In genomic region chr10:130238318-130239209, GRCm38 (mm10) we compare ENCODE assay signal across 28 mouse cellular contexts. TPM values are rescaled to one million over a fixed set of nuclear protein-coding genes. Genes with fewer than 3 reads are reported as not detected.
"Had no signal": no experiment of that assay in that cellular context is flagged by ENCODE, and none has a peak within 500 bp of the region (broad histone marks: within the 10 kb centered on the region; RNA-seq: fewer than 3 reads in every experiment).

No protein-coding gene starts in this region.

- ATAC-seq: liver, postnatal 0 days; lung, postnatal 0 days; midbrain, embryonic 13.5 days; midbrain, embryonic 16.5 days had no signal

- H3K4me2 ChIP-seq: limb, embryonic 12.5 days; limb, embryonic 15.5 days; liver, embryonic 11.5 days; lung, embryonic 14.5 days; midbrain, embryonic 13.5 days; stomach, embryonic 15.5 days had no signal

- H3K27ac ChIP-seq: limb, embryonic 12.5 days; limb, embryonic 15.5 days; liver, embryonic 14.5 days; macrophage; midbrain, embryonic 13.5 days; stomach, embryonic 15.5 days had no signal

- H3K9me3 ChIP-seq: limb, embryonic 12.5 days; limb, embryonic 15.5 days; midbrain, embryonic 13.5 days; stomach, embryonic 15.5 days had no signal

- H3K36me3 ChIP-seq: limb, embryonic 12.5 days; limb, embryonic 15.5 days; midbrain, embryonic 13.5 days; stomach, embryonic 15.5 days had no signal

- H3K9ac ChIP-seq: limb, embryonic 12.5 days; limb, embryonic 15.5 days; liver, embryonic 14.5 days; liver, postnatal 0 days; lung, embryonic 14.5 days; midbrain, embryonic 13.5 days; stomach, embryonic 15.5 days had no signal

- H3K4me3 ChIP-seq: limb, embryonic 12.5 days; limb, embryonic 15.5 days; midbrain, embryonic 13.5 days; stomach, embryonic 15.5 days had no signal

- DNase-seq: kidney, adult 8-10 months; kidney, postnatal 14 days; kidney, postnatal 4 days; left cerebral cortex, postnatal 4 days; liver, postnatal 0 days; lung, embryonic 14.5 days; right cerebral cortex, postnatal 25 days; spleen, adult 18-20 months; thymus, adult 18-20 months; thymus, postnatal 36 days had no signal

- H3K4me1 ChIP-seq: limb, embryonic 12.5 days; limb, embryonic 15.5 days; stomach, embryonic 15.5 days had no signal

- H3K27me3 ChIP-seq: limb, embryonic 12.5 days; limb, embryonic 15.5 days; midbrain, embryonic 13.5 days; stomach, embryonic 15.5 days had no signal

RNA-seq across cellular contexts. Expression of gene Olfr827, which starts 24.4 kb away (rescaled TPM):
- total RNA-seq: layer of hippocampus, adult 18-20 months; layer of hippocampus, postnatal 14 days; left cerebral cortex, adult 8-10 months; left cerebral cortex, postnatal 14 days; left cerebral cortex, postnatal 4 days; megakaryocyte, adult 5-6 weeks had no signal
- polyA plus RNA-seq: kidney, embryonic 16.5 days; limb, embryonic 12.5 days; limb, embryonic 15.5 days; liver, embryonic 11.5 days; liver, embryonic 14.5 days; liver, postnatal 0 days; lung, embryonic 14.5 days; lung, postnatal 0 days; macrophage; midbrain, embryonic 13.5 days; midbrain, embryonic 16.5 days; neural tube, embryonic 11.5 days; neural tube, embryonic 14.5 days; stomach, embryonic 15.5 days; urinary bladder, adult 2 months had no signal

RNA-seq across cellular contexts. Expression of gene Neurod4, which starts 41.5 kb away (rescaled TPM):
- total RNA-seq: left cerebral cortex, postnatal 4 days; megakaryocyte, adult 5-6 weeks had no signal
- polyA plus RNA-seq: kidney, embryonic 16.5 days; limb, embryonic 15.5 days; liver, embryonic 11.5 days; liver, embryonic 14.5 days; liver, postnatal 0 days; lung, embryonic 14.5 days; lung, postnatal 0 days; macrophage; urinary bladder, adult 2 months had no signal

RNA-seq across cellular contexts. Expression of gene Olfr826, which starts 54.6 kb away (rescaled TPM):
- total RNA-seq: layer of hippocampus, adult 18-20 months; layer of hippocampus, postnatal 14 days; left cerebral cortex, adult 8-10 months; left cerebral cortex, postnatal 14 days; left cerebral cortex, postnatal 4 days; megakaryocyte, adult 5-6 weeks had no signal
- polyA plus RNA-seq: kidney, embryonic 16.5 days; limb, embryonic 12.5 days; limb, embryonic 15.5 days; liver, embryonic 11.5 days; liver, embryonic 14.5 days; liver, postnatal 0 days; lung, embryonic 14.5 days; lung, postnatal 0 days; macrophage; midbrain, embryonic 13.5 days; midbrain, embryonic 16.5 days; neural tube, embryonic 11.5 days; neural tube, embryonic 14.5 days; stomach, embryonic 15.5 days; urinary bladder, adult 2 months had no signal
